Mouse (Mus musculus) heart, adult 11 months (tissue): ENCODE results near the gene Gm6904.
"Not testable (repeated sequence)": the region's sequence is repeated elsewhere in the genome, so short reads cannot be mapped to it uniquely, and the experiment has no call there.

ENCODE experiments used
- DNase-seq: peaks from one replicate; pipeline ENCODE4 v3.0.0; 2022

The Gm6904 gene

GRCm38 (mm10) chr14:59260056-59260455, at the start of gene Gm6904:
Gene Gm6904 (minus strand): TSS chr14:59260216.
- peak; percentile 90 for DNase-seq

DNA sequence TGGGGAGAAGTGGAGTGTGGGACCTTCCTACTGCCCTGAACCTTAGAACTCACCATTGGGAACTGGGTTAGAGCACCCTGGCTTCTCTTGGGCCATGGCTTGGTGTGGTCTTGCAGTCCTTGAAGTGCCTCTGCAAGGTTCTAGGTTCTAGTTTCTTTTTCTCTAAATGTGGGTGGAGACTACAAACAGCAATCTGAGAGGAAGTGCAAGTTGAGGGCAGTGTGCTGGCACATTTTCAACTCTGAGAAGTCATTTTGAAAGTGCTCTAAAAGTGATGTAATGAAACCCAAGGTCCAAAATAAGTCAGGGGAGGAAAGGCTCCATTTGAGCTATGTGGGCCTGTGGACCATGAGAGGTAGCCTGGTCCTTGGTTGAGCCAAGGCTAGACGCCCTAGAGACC, 37.4 kb upstream of the Gm6904 start, which contains the start of gene Phf11a:
Phf11a (minus strand) TSS at position 132 of the 400 bp plus-strand sequence.
- peak; percentile 88 for DNase-seq

GRCm38 (mm10) chr14:59291769-59292168, 31.8 kb upstream of the Gm6904 start:
- not testable (repeated sequence) for DNase-seq

- not testable (repeated sequence) for DNase-seq
Observed at GRCm38 (mm10) chr14:59274961-59275360, 14.9 kb upstream of the Gm6904 start.

GRCm38 (mm10) chr14:59255861-59256260, 4.2 kb downstream of the Gm6904 start:
- DNase-seq, result not testable (repeated sequence)

DNA sequence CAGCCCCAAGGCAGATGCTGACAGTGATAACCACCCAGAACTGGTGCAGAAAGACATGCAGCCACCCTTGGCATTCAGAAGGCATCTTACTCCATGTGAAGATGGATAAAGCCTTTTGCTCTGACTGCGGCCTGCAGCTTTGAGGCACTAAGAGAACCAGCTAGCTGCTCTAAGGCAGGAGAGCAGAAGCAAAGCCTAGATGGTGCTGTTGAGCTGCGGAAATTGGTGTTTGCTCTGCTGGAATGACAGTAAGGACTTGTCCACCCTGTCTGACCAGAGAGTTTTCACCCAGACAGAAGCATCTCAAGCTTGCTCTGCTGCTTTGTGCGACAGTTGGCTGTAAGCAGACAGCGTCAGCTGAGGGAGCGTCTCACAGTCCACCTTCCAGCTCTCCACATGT, 9.7 kb downstream of the Gm6904 start:
- DNase-seq, result not testable (repeated sequence)

DNA sequence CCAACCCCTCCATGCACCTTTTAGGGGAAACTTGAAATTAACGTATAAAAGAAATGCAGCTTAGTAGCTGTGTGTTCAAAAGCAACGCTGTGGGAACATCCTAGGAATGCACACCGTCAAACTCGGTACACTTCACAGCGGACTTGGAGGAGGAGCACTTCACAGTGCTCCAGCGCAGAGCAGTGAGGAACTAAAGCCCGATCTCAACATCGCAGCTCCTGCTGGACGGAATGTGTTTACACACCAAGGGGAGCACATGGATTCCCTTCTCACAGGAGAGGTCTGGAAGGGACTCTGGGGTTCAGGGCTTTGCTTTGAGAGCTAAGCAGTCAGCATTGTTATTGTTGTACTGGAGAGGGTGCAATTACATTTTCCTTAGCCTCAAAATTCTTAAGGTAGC, 26.4 kb downstream of the Gm6904 start:
- peak; percentile 42 for DNase-seq

- peak; percentile 86 for DNase-seq
Observed at GRCm38 (mm10) chr14:59232003-59232402, 28.0 kb downstream of the Gm6904 start.

GRCm38 (mm10) chr14:59230331-59230966, 29.6 kb downstream of the Gm6904 start:
- DNase-seq, result peak; percentile 69

DNA sequence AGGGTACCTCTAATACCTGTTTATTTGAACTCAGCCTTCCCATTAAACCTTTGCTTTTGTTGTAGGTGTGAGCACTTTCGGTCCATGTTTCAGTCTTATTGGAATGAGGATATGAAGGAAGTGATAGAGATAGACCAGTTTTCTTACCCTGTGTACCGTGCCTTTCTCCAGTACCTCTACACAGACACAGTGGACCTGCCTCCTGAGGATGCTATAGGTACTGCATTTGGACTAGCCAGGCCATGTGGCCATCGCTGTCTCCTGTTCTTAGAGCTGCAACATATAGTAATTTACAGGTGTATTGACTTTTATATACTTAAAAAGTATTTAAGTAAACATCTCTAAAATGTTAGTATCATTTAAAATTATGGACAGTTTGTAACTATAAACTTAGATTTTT, 30.2 kb downstream of the Gm6904 start:
- peak; percentile 61 for DNase-seq

GRCm38 (mm10) chr14:59226240-59226639, 33.8 kb downstream of the Gm6904 start:
- peak; percentile 78 for DNase-seq

DNA sequence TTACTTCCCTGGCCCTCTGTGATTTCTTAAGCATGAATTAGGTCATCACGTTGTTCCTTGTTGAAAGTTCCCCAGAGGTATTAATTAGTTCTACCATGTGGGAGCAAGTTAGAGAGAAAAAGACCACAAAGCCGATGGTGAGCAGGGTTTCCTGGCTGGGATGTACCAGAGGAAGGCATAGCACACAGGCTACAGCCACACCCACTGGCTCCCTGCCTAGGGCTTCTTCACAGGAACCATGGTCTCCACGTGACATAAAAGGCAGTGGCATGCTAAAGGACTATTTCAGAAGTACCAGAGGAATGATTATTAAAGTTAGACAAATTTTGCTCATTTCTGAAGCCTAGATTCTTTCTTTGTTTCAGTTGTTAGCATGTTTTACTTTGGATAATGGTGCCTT, 40.8 kb downstream of the Gm6904 start:
- peak; percentile 92 for DNase-seq

DNA sequence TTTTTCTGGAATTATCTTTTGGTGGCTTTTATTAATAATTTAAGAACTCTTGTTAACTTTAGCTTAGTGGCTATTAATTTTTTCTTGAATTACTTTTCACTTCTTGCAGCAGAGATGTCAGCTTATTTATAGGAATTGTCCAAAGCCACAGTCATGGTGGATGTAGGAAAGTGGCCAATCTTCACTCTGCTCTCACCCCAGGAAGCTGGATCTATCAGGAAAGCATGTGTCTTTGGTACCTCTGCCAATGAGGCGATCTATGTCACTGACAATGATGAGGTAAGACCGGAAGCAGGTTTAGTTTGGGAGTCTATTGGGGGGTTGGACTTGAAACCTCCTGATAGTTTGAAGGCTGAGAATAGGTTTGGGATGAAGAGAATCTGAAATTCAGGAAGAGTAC, 50.2 kb downstream of the Gm6904 start:
- DNase-seq, result no peak

DNA sequence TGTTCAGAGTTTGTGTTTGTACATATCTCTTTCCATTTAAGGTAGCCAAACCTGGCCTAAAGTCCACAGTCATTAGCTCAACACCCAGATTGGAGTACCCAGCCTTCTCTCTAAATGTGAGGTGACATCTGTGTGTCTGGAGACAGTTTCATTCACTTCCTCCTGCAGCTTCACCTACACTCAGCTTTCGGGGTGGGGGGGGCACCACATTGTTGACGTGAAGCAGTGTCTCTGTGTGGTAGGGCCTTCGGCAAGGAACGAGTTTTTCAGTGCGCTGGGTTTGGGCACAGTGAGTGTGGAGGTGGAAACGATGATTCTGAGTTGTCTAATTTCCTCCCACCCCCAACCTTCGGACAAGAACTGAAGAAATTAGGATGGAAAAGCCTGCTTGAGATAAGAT, 51.0 kb downstream of the Gm6904 start:
- peak; percentile 30 for DNase-seq

DNA sequence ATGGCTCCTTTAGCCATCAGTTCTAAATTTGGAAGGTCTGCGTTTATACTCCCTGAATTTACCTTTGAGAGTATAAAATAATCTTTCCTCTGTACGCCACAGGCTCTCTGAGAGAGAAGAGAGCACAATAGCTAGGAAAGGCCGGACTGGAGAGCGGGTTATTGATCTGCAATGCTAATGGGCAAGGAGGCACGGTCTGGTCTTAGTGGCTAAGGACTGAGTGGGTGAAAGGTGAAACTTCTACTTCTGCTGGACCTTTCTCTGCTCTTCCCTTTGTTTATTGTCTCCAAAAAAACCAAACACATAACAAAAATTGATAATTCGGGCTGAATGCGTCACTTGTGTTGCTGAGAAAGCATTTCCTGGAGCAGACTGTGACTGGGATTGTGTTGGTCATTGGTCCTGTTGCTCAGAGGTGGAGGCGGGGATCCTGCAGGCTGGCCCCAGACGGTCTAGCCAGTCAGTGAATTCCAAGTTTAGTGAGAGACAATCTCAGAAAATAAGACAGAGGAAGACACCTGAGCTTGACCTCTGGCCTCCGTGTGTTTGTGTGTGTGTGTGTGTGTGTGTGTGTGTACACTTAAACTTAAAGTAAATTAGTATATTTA, 53.9 kb downstream of the Gm6904 start:
- DNase-seq, result peak; percentile 58

DNA sequence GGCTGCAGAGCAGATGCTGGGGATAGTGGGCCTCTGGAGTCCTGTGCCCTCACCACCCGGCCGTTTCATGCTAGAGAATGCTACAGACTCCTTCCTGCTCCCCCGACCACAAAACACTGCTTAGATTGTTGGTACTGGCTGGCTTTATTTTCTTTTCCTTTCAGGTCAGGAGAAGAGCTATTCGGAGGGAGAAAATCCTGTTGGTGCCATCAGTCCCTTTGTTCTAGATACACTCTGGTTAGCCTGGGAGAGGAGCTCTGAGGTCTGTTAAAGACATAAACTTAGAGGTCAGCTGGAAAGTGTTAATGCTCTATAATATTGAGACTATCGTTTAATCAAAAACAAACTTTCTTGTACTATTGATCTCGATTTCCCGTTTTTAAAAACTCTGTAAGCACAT, 54.6 kb downstream of the Gm6904 start:
- DNase-seq, result peak; percentile 73

DNA sequence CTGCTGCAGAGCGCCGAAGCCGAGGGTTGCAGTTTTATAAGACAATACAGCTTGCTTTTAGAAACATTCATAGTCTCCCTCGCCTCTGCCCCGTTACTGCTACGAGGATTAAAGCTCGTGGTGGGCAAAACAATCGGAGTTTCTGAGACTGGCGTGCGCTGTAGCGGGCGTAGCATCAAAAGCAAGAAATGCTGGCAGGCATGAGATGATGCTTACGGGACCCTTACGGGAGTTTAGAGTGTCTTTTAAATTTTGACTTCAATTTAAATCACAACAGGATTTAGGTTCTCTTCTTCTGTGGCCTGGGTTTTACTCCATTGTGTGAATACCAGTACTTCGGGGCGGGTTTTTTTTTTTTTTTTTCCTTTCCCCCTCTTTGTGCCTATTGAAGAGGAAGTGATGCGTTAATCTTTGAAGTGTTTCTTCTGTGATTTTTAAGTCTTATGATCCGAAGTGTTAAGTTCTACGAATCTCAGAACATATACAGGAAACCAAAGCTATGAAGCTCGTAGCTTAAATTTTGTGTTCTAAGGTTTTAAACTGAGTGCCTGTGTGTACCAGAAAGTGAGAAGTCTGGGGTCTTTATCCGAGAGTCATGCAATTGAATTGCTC, 58.3 kb downstream of the Gm6904 start:
- DNase-seq, result no peak

DNA sequence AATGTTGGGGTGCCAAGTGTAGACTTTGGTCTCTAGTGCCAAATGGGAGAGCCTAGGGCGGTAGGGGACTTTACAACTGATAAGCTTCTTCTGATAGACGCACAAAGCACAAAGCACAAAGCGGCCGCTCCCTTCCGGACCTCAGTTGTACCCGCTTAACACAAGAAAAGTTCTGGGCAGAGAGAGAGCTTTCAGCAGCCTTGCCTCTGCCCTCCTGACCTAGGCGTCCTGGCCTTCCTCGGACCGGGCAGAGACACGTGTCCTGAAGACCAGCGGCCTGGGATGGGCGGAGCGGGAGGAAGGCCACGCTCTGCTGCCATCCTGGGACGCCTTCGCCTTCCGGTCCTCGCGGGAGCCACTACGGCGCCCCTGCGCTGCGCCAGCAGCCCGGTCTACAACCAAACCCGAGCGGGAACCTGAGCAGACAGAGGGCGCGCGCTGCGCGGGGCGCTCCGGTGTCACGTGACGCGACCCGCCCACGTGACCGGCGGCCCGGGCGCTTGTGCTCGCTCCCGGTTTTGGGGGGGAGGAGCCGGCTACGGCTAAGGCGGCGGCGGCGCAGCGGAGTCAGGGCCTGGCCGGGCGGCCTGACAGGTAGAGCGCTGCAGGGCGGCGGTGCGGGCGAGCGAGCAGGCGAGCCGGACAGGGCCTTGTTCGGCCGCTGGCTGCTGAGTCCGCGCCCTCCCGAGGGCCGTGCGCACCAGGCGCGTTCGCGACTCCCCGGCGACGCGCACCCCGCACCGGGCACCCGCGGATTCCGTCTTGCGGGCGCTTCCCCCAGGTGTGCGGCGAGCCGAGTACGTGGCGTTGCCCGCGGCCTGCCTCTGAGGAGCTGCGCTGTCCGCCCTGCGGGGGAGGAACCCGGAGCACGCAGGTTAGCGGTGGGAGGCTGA, 59.1 kb downstream of the Gm6904 start, which contains the start of gene Rcbtb1:
Rcbtb1 (plus strand) TSS at position 499 of the 893 bp plus-strand sequence.
- DNase-seq, result peak; percentile 100
